Mouse (Mus musculus): ENCODE data around the gene Higd1a. TPM values are rescaled to one million over a fixed set of nuclear protein-coding genes. Genes with fewer than 3 reads are reported as not detected.

Gene Higd1a
- total RNA-seq, 2 experiments from 2014 or later: 2.3 to 8.8 TPM

GRCm38 (mm10) chr9:121810081-121810821 lies 47.9 kb downstream of the Higd1a start:
- no peak for ATAC-seq (replicated peaks; ENCODE audit: low FRiP score, poor library complexity, severe bottlenecking)

- no peak for ATAC-seq (replicated peaks; ENCODE audit: low FRiP score, poor library complexity, severe bottlenecking)
These were observed 49.7 kb downstream of the Higd1a start for GRCm38 (mm10) chr9:121808511-121808910.

- no peak for ATAC-seq (replicated peaks; ENCODE audit: low FRiP score, poor library complexity, severe bottlenecking)
These were observed 50.2 kb downstream of the Higd1a start for GRCm38 (mm10) chr9:121807947-121808346.

GRCm38 (mm10) chr9:121807546-121807945 lies 50.6 kb downstream of the Higd1a start:
- ATAC-seq (replicated peaks; ENCODE audit: low FRiP score, poor library complexity, severe bottlenecking): no peak

- no peak for ATAC-seq (replicated peaks; ENCODE audit: low FRiP score, poor library complexity, severe bottlenecking)
These were observed 55.4 kb downstream of the Higd1a start for GRCm38 (mm10) chr9:121802747-121803146.

GRCm38 (mm10) chr9:121798887-121799520 lies 59.2 kb downstream of the Higd1a start:
- no peak for ATAC-seq (replicated peaks; ENCODE audit: low FRiP score, poor library complexity, severe bottlenecking)

Other genes starting within 250 kb of the Higd1a start
- not detected in 2 replicates for gene Lyzl4, start 216.3 kb downstream of the Higd1a start, total RNA-seq (2015; ENCODE audit: low replicate concordance)
- gene Lyzl4, start 216.3 kb downstream of the Higd1a start, total RNA-seq (2017; ENCODE audit: low replicate concordance): not detected in 2 replicates
- 0.21 TPM in 1 of 2 replicates, not detected in the other for gene Vipr1, start 215.6 kb downstream of the Higd1a start, total RNA-seq (2015; ENCODE audit: low replicate concordance)
- 0.14 and 0.43 TPM in 2 replicates for gene Vipr1, start 215.6 kb downstream of the Higd1a start, total RNA-seq (2017; ENCODE audit: low replicate concordance)
- 4.2 and 6.5 TPM in 2 replicates for gene Sec22c, start 152.9 kb downstream of the Higd1a start, total RNA-seq (2015; ENCODE audit: low replicate concordance)
- gene Sec22c, start 152.9 kb downstream of the Higd1a start, total RNA-seq (2017; ENCODE audit: low replicate concordance): 3.2 and 6.6 TPM in 2 replicates
- 5.4 and 28.4 TPM in 2 replicates for gene Ss18l2, start 148.0 kb downstream of the Higd1a start, total RNA-seq (2015; ENCODE audit: low replicate concordance)
- gene Ss18l2, start 148.0 kb downstream of the Higd1a start, total RNA-seq (2017; ENCODE audit: low replicate concordance): 5.5 and 10.0 TPM in 2 replicates
- gene Nktr, start 139.2 kb downstream of the Higd1a start, total RNA-seq (2015; ENCODE audit: low replicate concordance): 42.6 and 59.0 TPM in 2 replicates
- 81.6 and 92.8 TPM in 2 replicates for gene Nktr, start 139.2 kb downstream of the Higd1a start, total RNA-seq (2017; ENCODE audit: low replicate concordance)
- gene Zfp651, start 99.0 kb downstream of the Higd1a start, total RNA-seq (2015; ENCODE audit: low replicate concordance): 2.1 TPM in 1 of 2 replicates, not detected in the other
- gene Zfp651, start 99.0 kb downstream of the Higd1a start, total RNA-seq (2017; ENCODE audit: low replicate concordance): 0.42 and 0.43 TPM in 2 replicates
- not detected in 2 replicates for gene Klhl40, start 80.8 kb downstream of the Higd1a start, total RNA-seq (2015; ENCODE audit: low replicate concordance)
- not detected in 2 replicates for gene Klhl40, start 80.8 kb downstream of the Higd1a start, total RNA-seq (2017; ENCODE audit: low replicate concordance)
- not detected in 2 replicates for gene Hhatl, start 65.9 kb downstream of the Higd1a start, total RNA-seq (2015; ENCODE audit: low replicate concordance)
- not detected in 2 replicates for gene Hhatl, start 65.9 kb downstream of the Higd1a start, total RNA-seq (2017; ENCODE audit: low replicate concordance)
- 1.3 TPM in 1 of 2 replicates, not detected in the other for gene Ccdc13, start 18.9 kb downstream of the Higd1a start, total RNA-seq (2015; ENCODE audit: low replicate concordance)
- gene Ccdc13, start 18.9 kb downstream of the Higd1a start, total RNA-seq (2017; ENCODE audit: low replicate concordance): not detected in 2 replicates
- gene Ackr2, start 40.0 kb upstream of the Higd1a start, total RNA-seq (2015; ENCODE audit: low replicate concordance): not detected in 2 replicates
- gene Ackr2, start 40.0 kb upstream of the Higd1a start, total RNA-seq (2017; ENCODE audit: low replicate concordance): 0.09 TPM in 1 of 2 replicates, not detected in the other
- not detected in 2 replicates for gene Cyp8b1, start 57.9 kb upstream of the Higd1a start, total RNA-seq (2015; ENCODE audit: low replicate concordance)
- gene Cyp8b1, start 57.9 kb upstream of the Higd1a start, total RNA-seq (2017; ENCODE audit: low replicate concordance): not detected in 2 replicates
- not detected in 2 replicates for gene Fam198a, start 92.6 kb upstream of the Higd1a start, total RNA-seq (2015; ENCODE audit: low replicate concordance)
- not detected in 2 replicates for gene Fam198a, start 92.6 kb upstream of the Higd1a start, total RNA-seq (2017; ENCODE audit: low replicate concordance)
- not detected in 2 replicates for gene Pomgnt2, start 138.7 kb upstream of the Higd1a start, total RNA-seq (2015; ENCODE audit: low replicate concordance)
- 2.0 TPM in 1 of 2 replicates, not detected in the other for gene Pomgnt2, start 138.7 kb upstream of the Higd1a start, total RNA-seq (2017; ENCODE audit: low replicate concordance)

Data from erythroblast, adult 5-6 weeks (primary cell).